ENCODE assay signal across 19 mouse cellular contexts in the genomic region with DNA sequence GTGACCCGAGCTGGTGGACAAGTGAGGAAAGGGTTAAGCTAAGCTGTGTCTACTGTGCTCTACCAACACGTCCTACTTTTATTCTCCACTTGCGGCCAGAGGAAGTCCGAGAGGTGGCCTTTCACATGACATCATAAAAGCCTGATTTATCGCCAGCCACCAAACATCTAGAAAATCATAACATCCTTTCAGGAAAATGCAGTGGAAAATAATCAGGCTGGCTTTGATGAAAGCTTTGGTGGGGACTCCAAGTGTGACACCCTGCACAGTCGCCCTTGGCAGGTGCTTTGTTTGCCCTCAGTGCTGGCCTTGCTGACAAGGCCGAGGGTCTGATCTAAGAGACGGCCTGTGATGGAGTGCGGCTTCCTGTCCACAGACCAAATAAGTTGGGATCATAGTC. TPM values are rescaled to one million over a fixed set of nuclear protein-coding genes. Genes with fewer than 3 reads are reported as not detected.
DNase-seq lines count a peak whose midpoint lies in the region; ATAC-seq lines count a peak whose summit lies in the region.
"Had no signal": no experiment of that assay in that cellular context is flagged by ENCODE, and none has a peak within 500 bp of the region (broad histone marks: within the 10 kb centered on the region; RNA-seq: fewer than 3 reads in every experiment).

No protein-coding gene starts in this region.

- no peak overlapping the region for H3K4me3 ChIP-seq in heart, embryonic 12.5 days
- no peak overlapping the region for H3K4me3 ChIP-seq in heart, embryonic 11.5 days (ENCODE audit: low read depth, low read length)
- H3K4me3 ChIP-seq in hindbrain, embryonic 11.5 days (ENCODE audit: low read depth, low read length): no peak overlapping the region
- H3K4me3 ChIP-seq: embryonic facial prominence, embryonic 10.5 days; forebrain, embryonic 13.5 days; midbrain, embryonic 10.5 days; neural tube, embryonic 13.5 days; stomach, embryonic 15.5 days had no signal

- peaks cover 21% of the 10 kb centered on the region for H3K4me1 ChIP-seq in heart, embryonic 12.5 days (replicated peaks)
- peaks cover 12% of the 10 kb centered on the region for H3K4me1 ChIP-seq in heart, embryonic 11.5 days (ENCODE audit: control insufficient read depth, insufficient read depth, low read length)
- no peaks in the 10 kb centered on the region for H3K4me1 ChIP-seq in hindbrain, embryonic 11.5 days (replicated peaks; ENCODE audit: control insufficient read depth, insufficient read depth, low read length)
- H3K4me1 ChIP-seq: forebrain, embryonic 13.5 days; midbrain, embryonic 10.5 days; stomach, embryonic 15.5 days had no signal

- peak; percentile 80; the same call in 1 of the 2 replicates for ATAC-seq in heart, embryonic 12.5 days (ENCODE audit: insufficient number of reproducible peaks, low FRiP score)
- no peak for ATAC-seq in heart, embryonic 11.5 days (replicated peaks; ENCODE audit: insufficient number of reproducible peaks, low FRiP score, low TSS enrichment)
- ATAC-seq in hindbrain, embryonic 11.5 days (ENCODE audit: low FRiP score): no peak
- ATAC-seq: activated CD4-positive, CD25-positive, alpha-beta regulatory T cell, adult 4 months; forebrain, embryonic 13.5 days; Patski had no signal

- H3K9me3 ChIP-seq in heart, embryonic 12.5 days (replicated peaks): no peaks in the 10 kb centered on the region
- H3K9me3 ChIP-seq in heart, embryonic 11.5 days (replicated peaks; ENCODE audit: control insufficient read depth, low read length): no peaks in the 10 kb centered on the region
- no peaks in the 10 kb centered on the region for H3K9me3 ChIP-seq in hindbrain, embryonic 11.5 days (ENCODE audit: control insufficient read depth, low read length)
- H3K9me3 ChIP-seq: embryonic facial prominence, embryonic 10.5 days; forebrain, embryonic 13.5 days; midbrain, embryonic 10.5 days; neural tube, embryonic 13.5 days; stomach, embryonic 15.5 days had no signal

- H3K27ac ChIP-seq in heart, embryonic 12.5 days (ENCODE audit: poor library complexity, severe bottlenecking): no peak overlapping the region
- no peak overlapping the region for H3K27ac ChIP-seq in heart, embryonic 11.5 days (ENCODE audit: low read depth, low read length)
- H3K27ac ChIP-seq in hindbrain, embryonic 11.5 days (ENCODE audit: low read depth, low read length): no peak overlapping the region
- H3K27ac ChIP-seq: embryonic facial prominence, embryonic 10.5 days; forebrain, embryonic 13.5 days; midbrain, embryonic 10.5 days; neural tube, embryonic 13.5 days; stomach, embryonic 15.5 days had no signal

- no peak overlapping the region for H3K4me2 ChIP-seq in heart, embryonic 12.5 days
- no peak overlapping the region for H3K4me2 ChIP-seq in heart, embryonic 11.5 days
- H3K4me2 ChIP-seq in hindbrain, embryonic 11.5 days (replicated peaks; ENCODE audit: low read depth, low read length): no peak overlapping the region
- H3K4me2 ChIP-seq: forebrain, embryonic 13.5 days; neural tube, embryonic 13.5 days; stomach, embryonic 15.5 days had no signal

- no peaks in the 10 kb centered on the region for H3K36me3 ChIP-seq in heart, embryonic 12.5 days
- H3K36me3 ChIP-seq in heart, embryonic 11.5 days (ENCODE audit: control insufficient read depth, insufficient read depth, low read length): no peaks in the 10 kb centered on the region
- no peaks in the 10 kb centered on the region for H3K36me3 ChIP-seq in hindbrain, embryonic 11.5 days (ENCODE audit: control insufficient read depth, insufficient read depth, low read length)
- H3K36me3 ChIP-seq: embryonic facial prominence, embryonic 10.5 days; midbrain, embryonic 10.5 days; neural tube, embryonic 13.5 days; stomach, embryonic 15.5 days had no signal

- peak; percentile 52 for DNase-seq in kidney, postnatal 14 days
- DNase-seq in kidney, adult 11 months: no peak
- peak; percentile 43 to 45 for DNase-seq in adrenal gland, postnatal 36 days
- DNase-seq in lung, postnatal 10 days: peak; percentile 59
- DNase-seq in hindbrain, embryonic 11.5 days (ENCODE audit: low spot score): no peak
- DNase-seq: cerebellum, adult 2 months; gastrocnemius, postnatal 14 days; layer of hippocampus, postnatal 36 days; right cerebral cortex, postnatal 14 days had no signal

- no peak overlapping the region for H3K9ac ChIP-seq in heart, embryonic 12.5 days
- no peak overlapping the region for H3K9ac ChIP-seq in heart, embryonic 11.5 days (ENCODE audit: low read depth, low read length)
- H3K9ac ChIP-seq in hindbrain, embryonic 11.5 days (ENCODE audit: low read depth, low read length): no peak overlapping the region
- H3K9ac ChIP-seq: forebrain, embryonic 13.5 days; neural tube, embryonic 13.5 days; stomach, embryonic 15.5 days had no signal

- WGBS in heart, embryonic 12.5 days: 38% methylated on average over 9 of the region's 9 CpGs
- 49% methylated on average over 9 of the region's 9 CpGs for WGBS in heart, embryonic 11.5 days (ENCODE audit: insufficient replicate concordance)
- 74% methylated on average over 9 of the region's 9 CpGs for WGBS in hindbrain, embryonic 11.5 days

- peaks cover 30% of the 10 kb centered on the region for H3K27me3 ChIP-seq in heart, embryonic 12.5 days (replicated peaks)
- peaks cover 14% of the 10 kb centered on the region for H3K27me3 ChIP-seq in heart, embryonic 11.5 days (ENCODE audit: control insufficient read depth, insufficient read depth, low read length)
- no peaks in the 10 kb centered on the region for H3K27me3 ChIP-seq in hindbrain, embryonic 11.5 days (ENCODE audit: control insufficient read depth, insufficient read depth, low read length)
- H3K27me3 ChIP-seq: forebrain, embryonic 13.5 days; Patski had no signal

RNA-seq across cellular contexts. Expression of gene Foxc1, which starts 23.9 kb away (rescaled TPM):
- 5.4 and 6.4 TPM in 2 replicates for polyA plus RNA-seq in heart, embryonic 12.5 days (2016; fragmentation: Nextera tagmentation; extraction: Ambion mirVana)
- 4.0 and 4.2 TPM in 2 replicates for polyA plus RNA-seq in heart, embryonic 11.5 days (2014; fragmentation: Nextera tagmentation; extraction: Ambion mirVana)
- total RNA-seq in adrenal gland, postnatal 36 days (2021): 1 to 10 TPM; 9.3 to 9.4 TPM
- 5.6 and 6.1 TPM in 2 replicates for polyA plus RNA-seq in hindbrain, embryonic 11.5 days (2014; fragmentation: Nextera tagmentation; extraction: Ambion mirVana)
- total RNA-seq: hematopoietic stem cell, adult 5-6 weeks had no signal
- polyA plus RNA-seq: activated CD4-positive, CD25-positive, alpha-beta regulatory T cell, adult 4 months had no signal

Comparison
In these comparisons a context has a peak if more than half of its experiments do, and no peak if none do; other contexts are left out.
1. DNase-seq: peak in kidney, postnatal 14 days (single experiment), adrenal gland, postnatal 36 days (2 of 2) and lung, postnatal 10 days (single experiment); none in kidney, adult 11 months (single experiment) and hindbrain, embryonic 11.5 days (single experiment).